Mouse (Mus musculus): Measurements from ENCODE around the gene St6galnac3. TPM values are rescaled to one million over a fixed set of nuclear protein-coding genes. Genes with fewer than 3 reads are reported as not detected.
"Not testable (repeated sequence)": the region's sequence is repeated elsewhere in the genome, so short reads cannot be mapped to it uniquely, and the experiment has no call there.

The St6galnac3 gene
- polyA plus RNA-seq, 1 experiment from 2014 or later = 34.4 TPM

- no peaks in the 10 kb centered on the region for H3K36me3 ChIP-seq (ENCODE audit: insufficient read depth, low read length)
- no peak overlapping the region for H3K27ac ChIP-seq
- H3K9me3 ChIP-seq (replicated peaks; ENCODE audit: low read length) = no peaks in the 10 kb centered on the region
- TF ChIP-seq CTCF (IDR thresholded peaks at IDR 0.05; ENCODE audit: low read depth) = no peak
- no peak overlapping the region for H3K4me2 ChIP-seq (ENCODE audit: low read length)
- no peaks in the 10 kb centered on the region for H3K27me3 ChIP-seq (ENCODE audit: insufficient read depth, low read length)
- DNase-seq (ENCODE audit: low spot score) (no peak), ATAC-seq (replicated peaks; ENCODE audit: low FRiP score, low read depth) (no peak)
- WGBS = 72% methylated on average over 6 of the region's 6 CpGs
- H3K4me3 ChIP-seq (replicated peaks; ENCODE audit: low read depth, low read length) = no peak overlapping the region
- no peak overlapping the region for H3K9ac ChIP-seq (ENCODE audit: low read depth, low read length)
- H3K4me1 ChIP-seq (replicated peaks; ENCODE audit: insufficient read depth, low read length) = no peaks in the 10 kb centered on the region
Measured at GRCm38 (mm10) chr3:153399574-153399973, 325.4 kb downstream of the St6galnac3 start.

GRCm38 (mm10) chr3:153397726-153398125 lies 327.2 kb downstream of the St6galnac3 start:
- no peak overlapping the region for H3K4me3 ChIP-seq (replicated peaks; ENCODE audit: low read depth, low read length)
- 0 out of 2 replicates have a peak, but pooled peaks cover 4% of the 10 kb centered on the region for H3K9me3 ChIP-seq (replicated peaks; ENCODE audit: low read length)
- no peak for TF ChIP-seq CTCF (IDR thresholded peaks at IDR 0.05; ENCODE audit: low read depth)
- no peak overlapping the region for H3K4me2 ChIP-seq (ENCODE audit: low read length)
- no peak for DNase-seq (ENCODE audit: low spot score)
- no peak overlapping the region for H3K27ac ChIP-seq
- H3K4me1 ChIP-seq (replicated peaks; ENCODE audit: insufficient read depth, low read length) = no peaks in the 10 kb centered on the region
- H3K27me3 ChIP-seq (ENCODE audit: insufficient read depth, low read length) = no peaks in the 10 kb centered on the region
- H3K9ac ChIP-seq (ENCODE audit: low read depth, low read length) = no peak overlapping the region
- H3K36me3 ChIP-seq (ENCODE audit: insufficient read depth, low read length) = no peaks in the 10 kb centered on the region
- no peak for ATAC-seq (replicated peaks; ENCODE audit: low FRiP score, low read depth)
- 70% methylated on average over 9 of the region's 9 CpGs for WGBS

- DNase-seq (ENCODE audit: low spot score) (no peak), ATAC-seq (replicated peaks; ENCODE audit: low FRiP score, low read depth) (no peak)
Measured at GRCm38 (mm10) chr3:153396375-153397068, 328.5 kb downstream of the St6galnac3 start.

GRCm38 (mm10) chr3:153395351-153395750 lies 329.6 kb downstream of the St6galnac3 start:
- no peak for TF ChIP-seq CTCF (IDR thresholded peaks at IDR 0.05; ENCODE audit: low read depth)
- WGBS = 89% methylated on average over 5 of the region's 5 CpGs
- H3K36me3 ChIP-seq (ENCODE audit: insufficient read depth, low read length) = no peaks in the 10 kb centered on the region
- no peaks in the 10 kb centered on the region for H3K27me3 ChIP-seq (ENCODE audit: insufficient read depth, low read length)
- ATAC-seq (replicated peaks; ENCODE audit: low FRiP score, low read depth) = no peak
- no peak for DNase-seq (ENCODE audit: low spot score)
- no peak overlapping the region for H3K4me3 ChIP-seq (replicated peaks; ENCODE audit: low read depth, low read length)
- no peak overlapping the region for H3K9ac ChIP-seq (ENCODE audit: low read depth, low read length)
- no peak overlapping the region for H3K27ac ChIP-seq
- no peaks in the 10 kb centered on the region for H3K4me1 ChIP-seq (replicated peaks; ENCODE audit: insufficient read depth, low read length)
- 0 out of 2 replicates have a peak, but pooled peaks cover 4% of the 10 kb centered on the region for H3K9me3 ChIP-seq (replicated peaks; ENCODE audit: low read length)
- H3K4me2 ChIP-seq (ENCODE audit: low read length) = no peak overlapping the region

More at GRCm38 (mm10) chr3:153396375-153397068, 328.5 kb downstream of the St6galnac3 start:
- 70% methylated on average over 12 of the region's 12 CpGs for WGBS
- Histone ChIP-seq H3K27ac (no peak overlapping the region), H3K4me3 (replicated peaks; ENCODE audit: low read depth, low read length) (no peak overlapping the region), H3K4me2 (ENCODE audit: low read length) (no peak overlapping the region), H3K9me3 (replicated peaks; ENCODE audit: low read length) (0 out of 2 replicates have a peak, but pooled peaks cover 4% of the 10 kb centered on the region), H3K27me3 (ENCODE audit: insufficient read depth, low read length) (no peaks in the 10 kb centered on the region), H3K9ac (ENCODE audit: low read depth, low read length) (no peak overlapping the region), H3K4me1 (replicated peaks; ENCODE audit: insufficient read depth, low read length) (no peaks in the 10 kb centered on the region), H3K36me3 (ENCODE audit: insufficient read depth, low read length) (no peaks in the 10 kb centered on the region)
- no peak for TF ChIP-seq CTCF (IDR thresholded peaks at IDR 0.05; ENCODE audit: low read depth)

GRCm38 (mm10) chr3:153394751-153395150 lies 330.2 kb downstream of the St6galnac3 start:
- Histone ChIP-seq H3K4me2 (ENCODE audit: low read length) (no peak overlapping the region), H3K27ac (no peak overlapping the region), H3K9me3 (replicated peaks; ENCODE audit: low read length) (0 out of 2 replicates have a peak, but pooled peaks cover 4% of the 10 kb centered on the region), H3K4me3 (replicated peaks; ENCODE audit: low read depth, low read length) (no peak overlapping the region), H3K36me3 (ENCODE audit: insufficient read depth, low read length) (no peaks in the 10 kb centered on the region), H3K9ac (ENCODE audit: low read depth, low read length) (no peak overlapping the region), H3K27me3 (ENCODE audit: insufficient read depth, low read length) (no peaks in the 10 kb centered on the region), H3K4me1 (replicated peaks; ENCODE audit: insufficient read depth, low read length) (no peaks in the 10 kb centered on the region)
- 91% methylated on average over 4 of the region's 4 CpGs for WGBS
- ATAC-seq (replicated peaks; ENCODE audit: low FRiP score, low read depth) (no peak), DNase-seq (ENCODE audit: low spot score) (no peak)
- no peak for TF ChIP-seq CTCF (IDR thresholded peaks at IDR 0.05; ENCODE audit: low read depth)

GRCm38 (mm10) chr3:153394224-153394623 lies 330.8 kb downstream of the St6galnac3 start:
- Histone ChIP-seq H3K9me3 (replicated peaks; ENCODE audit: low read length) (0 out of 2 replicates have a peak, but pooled peaks cover 4% of the 10 kb centered on the region), H3K4me2 (ENCODE audit: low read length) (no peak overlapping the region), H3K27me3 (ENCODE audit: insufficient read depth, low read length) (no peaks in the 10 kb centered on the region), H3K4me1 (replicated peaks; ENCODE audit: insufficient read depth, low read length) (no peaks in the 10 kb centered on the region), H3K9ac (ENCODE audit: low read depth, low read length) (no peak overlapping the region), H3K4me3 (replicated peaks; ENCODE audit: low read depth, low read length) (no peak overlapping the region), H3K27ac (no peak overlapping the region), H3K36me3 (ENCODE audit: insufficient read depth, low read length) (no peaks in the 10 kb centered on the region)
- no peak for TF ChIP-seq CTCF (IDR thresholded peaks at IDR 0.05; ENCODE audit: low read depth)
- DNase-seq (ENCODE audit: low spot score) (no peak), ATAC-seq (replicated peaks; ENCODE audit: low FRiP score, low read depth) (no peak)
- WGBS = 83% methylated on average over 9 of the region's 9 CpGs

GRCm38 (mm10) chr3:153391451-153391850 lies 333.5 kb downstream of the St6galnac3 start:
- H3K4me1 ChIP-seq (replicated peaks; ENCODE audit: insufficient read depth, low read length); H3K9me3 ChIP-seq (replicated peaks; ENCODE audit: low read length); ATAC-seq (replicated peaks; ENCODE audit: low FRiP score, low read depth); H3K27ac ChIP-seq; H3K9ac ChIP-seq (ENCODE audit: low read depth, low read length); H3K4me3 ChIP-seq (replicated peaks; ENCODE audit: low read depth, low read length); H3K4me2 ChIP-seq (ENCODE audit: low read length); DNase-seq (ENCODE audit: low spot score); H3K27me3 ChIP-seq (ENCODE audit: insufficient read depth, low read length); H3K36me3 ChIP-seq (ENCODE audit: insufficient read depth, low read length): not testable (repeated sequence)
- 69% methylated on average over 1 of the region's 1 CpGs for WGBS

GRCm38 (mm10) chr3:153384651-153385050 lies 340.3 kb downstream of the St6galnac3 start:
- 91% methylated on average over 5 of the region's 5 CpGs for WGBS
- DNase-seq (ENCODE audit: low spot score); H3K9ac ChIP-seq (ENCODE audit: low read depth, low read length); H3K4me2 ChIP-seq (ENCODE audit: low read length); H3K27me3 ChIP-seq (ENCODE audit: insufficient read depth, low read length); H3K27ac ChIP-seq; H3K9me3 ChIP-seq (replicated peaks; ENCODE audit: low read length); H3K4me1 ChIP-seq (replicated peaks; ENCODE audit: insufficient read depth, low read length); ATAC-seq (replicated peaks; ENCODE audit: low FRiP score, low read depth); H3K36me3 ChIP-seq (ENCODE audit: insufficient read depth, low read length); H3K4me3 ChIP-seq (replicated peaks; ENCODE audit: low read depth, low read length): not testable (repeated sequence)

All from kidney, postnatal 0 days (tissue).